Mouse (Mus musculus): ENCODE results near the gene Lmbr1l.
"Not testable (repeated sequence)": the region's sequence is repeated elsewhere in the genome, so short reads cannot be mapped to it uniquely, and the experiment has no call there.

The Lmbr1l gene

GRCm38 (mm10) chr15:98917538-98918498 is at the start of gene Lmbr1l:
TSS of gene Lmbr1l (minus strand) at chr15:98918231.
- peak; percentile 99 to 100 for DNase-seq

- DNase-seq: no peak
Observed at GRCm38 (mm10) chr15:98959531-98959930, 41.5 kb upstream of the Lmbr1l start.

- no peak for DNase-seq
Observed at GRCm38 (mm10) chr15:98958901-98959420, 40.9 kb upstream of the Lmbr1l start.

GRCm38 (mm10) chr15:98957475-98957874 is 39.4 kb upstream of the Lmbr1l start:
- DNase-seq: no peak

GRCm38 (mm10) chr15:98956000-98956399 is 38.0 kb upstream of the Lmbr1l start:
- no peak for DNase-seq

GRCm38 (mm10) chr15:98955324-98955723 is 37.3 kb upstream of the Lmbr1l start:
- no peak for DNase-seq

- DNase-seq: no peak
Observed at GRCm38 (mm10) chr15:98954425-98955253, 36.6 kb upstream of the Lmbr1l start.

GRCm38 (mm10) chr15:98953401-98954356 is 35.6 kb upstream of the Lmbr1l start, which contains the start of the genes Gm49450 and Tuba1a:
TSS of gene Gm49450 (minus strand) at chr15:98953551.
TSS of gene Tuba1a (minus strand) at chr15:98953703.
- DNase-seq: peak; percentile 85 to 94

- peak; percentile 74 to 78 for DNase-seq
Observed at GRCm38 (mm10) chr15:98952751-98953400, 34.8 kb upstream of the Lmbr1l start.

- DNase-seq: no peak
Observed at GRCm38 (mm10) chr15:98952063-98952455, 34.0 kb upstream of the Lmbr1l start.

- DNase-seq: not testable (repeated sequence)
Observed at GRCm38 (mm10) chr15:98951122-98952062, 33.4 kb upstream of the Lmbr1l start.

GRCm38 (mm10) chr15:98949607-98949892 is 31.5 kb upstream of the Lmbr1l start:
- DNase-seq: no peak

- no peak for DNase-seq
Observed at GRCm38 (mm10) chr15:98948857-98949606, 31.0 kb upstream of the Lmbr1l start.

- no peak for DNase-seq
Observed at GRCm38 (mm10) chr15:98948382-98948781, 30.4 kb upstream of the Lmbr1l start.

GRCm38 (mm10) chr15:98947884-98948283 is 29.9 kb upstream of the Lmbr1l start:
- no peak for DNase-seq

GRCm38 (mm10) chr15:98943133-98943532 is 25.1 kb upstream of the Lmbr1l start:
- no peak for DNase-seq

GRCm38 (mm10) chr15:98942081-98942480 is 24.1 kb upstream of the Lmbr1l start:
- DNase-seq: peak in 1 of 2 experiments; percentile 15

- DNase-seq: no peak
Observed at GRCm38 (mm10) chr15:98941539-98941938, 23.5 kb upstream of the Lmbr1l start.

- DNase-seq: no peak
Observed at GRCm38 (mm10) chr15:98940816-98941215, 22.8 kb upstream of the Lmbr1l start.
